Mouse (Mus musculus): ENCODE measurements around the gene Pla2g4e. TPM values are rescaled to one million over a fixed set of nuclear protein-coding genes. Genes with fewer than 3 reads are reported as not detected.

Gene Pla2g4e
- polyA plus RNA-seq, 1 experiment from 2014 or later, result not detected

DNA sequence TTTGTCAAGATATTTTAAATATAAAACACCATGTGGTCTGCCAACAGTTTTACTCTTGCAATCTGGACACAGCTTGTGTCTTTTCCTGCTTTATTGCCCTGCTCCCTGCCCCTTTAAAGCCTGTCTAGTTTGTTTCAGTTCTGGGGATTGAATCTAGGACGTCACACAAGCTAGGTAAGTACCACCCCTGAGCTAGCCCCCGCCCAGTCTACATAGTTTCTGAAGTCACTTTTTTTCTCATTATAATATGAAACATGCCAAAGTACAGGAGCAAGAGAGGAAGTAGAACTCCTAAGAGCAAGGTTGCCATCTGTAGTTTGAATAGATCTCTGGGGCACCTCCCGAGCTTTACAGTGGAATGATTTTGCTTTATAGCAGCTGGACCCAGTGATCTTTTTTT is 94.6 kb downstream of the Pla2g4e start:
- H3K4me3 ChIP-seq (ENCODE audit: low read depth, low read length), result no peak overlapping the region
- WGBS, result 79% methylated on average over 3 of the region's 3 CpGs
- no peak overlapping the region for H3K27ac ChIP-seq (replicated peaks; ENCODE audit: low read depth, low read length)
- DNase-seq (ENCODE audit: low spot score) (no peak), ATAC-seq (replicated peaks; ENCODE audit: insufficient number of reproducible peaks, low FRiP score, low TSS enrichment, low read depth) (no peak)
- H3K36me3 ChIP-seq (replicated peaks; ENCODE audit: control insufficient read depth, insufficient read depth, low read depth, low read length), result no peaks in the 10 kb centered on the region
- H3K9ac ChIP-seq (replicated peaks; ENCODE audit: low read length), result no peak overlapping the region
- H3K4me1 ChIP-seq (ENCODE audit: control insufficient read depth, insufficient read depth, low read length), result no peaks in the 10 kb centered on the region
- no peaks in the 10 kb centered on the region for H3K9me3 ChIP-seq (replicated peaks; ENCODE audit: control insufficient read depth, low read length)
- no peak overlapping the region for H3K4me2 ChIP-seq (ENCODE audit: low read depth, low read length)
- no peaks in the 10 kb centered on the region for H3K27me3 ChIP-seq (ENCODE audit: control insufficient read depth, insufficient read depth, low read length)

DNA sequence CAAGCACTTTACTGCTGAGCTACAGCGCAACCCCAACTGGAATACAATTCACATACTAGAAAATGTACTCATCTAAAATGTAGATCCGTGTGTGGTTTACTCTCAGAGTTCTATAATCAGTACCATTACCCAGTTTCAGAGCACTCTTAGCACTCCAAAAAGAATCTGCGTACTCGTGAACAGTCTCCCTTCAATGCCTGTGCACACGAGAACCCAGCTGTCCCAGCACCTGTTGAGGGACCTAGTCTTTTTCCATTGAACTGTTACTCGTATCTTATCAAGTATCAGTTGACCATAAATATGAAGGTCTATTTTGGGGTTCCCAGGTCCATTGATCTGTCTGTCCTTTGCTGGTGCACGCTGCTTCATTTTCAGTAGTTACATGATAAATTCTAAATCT is 95.5 kb downstream of the Pla2g4e start:
- WGBS, result 87% methylated on average over 7 of the region's 7 CpGs
- no peak overlapping the region for H3K27ac ChIP-seq (replicated peaks; ENCODE audit: low read depth, low read length)
- no peaks in the 10 kb centered on the region for H3K36me3 ChIP-seq (replicated peaks; ENCODE audit: control insufficient read depth, insufficient read depth, low read depth, low read length)
- DNase-seq (ENCODE audit: low spot score), result no peak
- no peaks in the 10 kb centered on the region for H3K9me3 ChIP-seq (replicated peaks; ENCODE audit: control insufficient read depth, low read length)
- H3K27me3 ChIP-seq (ENCODE audit: control insufficient read depth, insufficient read depth, low read length), result no peaks in the 10 kb centered on the region
- H3K4me2 ChIP-seq (ENCODE audit: low read depth, low read length), result no peak overlapping the region
- no peak overlapping the region for H3K9ac ChIP-seq (replicated peaks; ENCODE audit: low read length)
- H3K4me1 ChIP-seq (ENCODE audit: control insufficient read depth, insufficient read depth, low read length), result no peaks in the 10 kb centered on the region
- no peak for ATAC-seq (replicated peaks; ENCODE audit: insufficient number of reproducible peaks, low FRiP score, low TSS enrichment, low read depth)
- H3K4me3 ChIP-seq (ENCODE audit: low read depth, low read length), result no peak overlapping the region

DNA sequence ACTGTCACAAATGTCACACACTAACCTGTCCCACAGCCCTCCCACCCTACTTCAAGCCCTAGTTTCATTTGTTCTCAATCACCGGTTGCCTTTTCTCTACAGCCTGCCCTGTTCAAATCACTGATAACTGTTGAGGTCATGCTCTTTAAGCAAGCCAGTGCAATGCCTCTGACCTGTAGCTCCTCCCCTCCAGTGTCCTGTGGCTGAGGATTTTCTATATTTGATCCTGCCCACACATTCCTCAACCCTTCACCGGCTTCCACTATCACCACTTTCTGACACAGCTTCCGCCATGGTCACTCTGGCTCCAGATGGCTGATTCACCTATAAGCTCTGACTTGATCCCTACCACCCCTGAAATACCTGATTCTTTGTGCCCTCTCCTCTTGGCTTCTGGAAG is 97.1 kb downstream of the Pla2g4e start:
- Histone ChIP-seq H3K27ac (replicated peaks; ENCODE audit: low read depth, low read length) (no peak overlapping the region), H3K9ac (replicated peaks; ENCODE audit: low read length) (no peak overlapping the region), H3K4me1 (ENCODE audit: control insufficient read depth, insufficient read depth, low read length) (no peaks in the 10 kb centered on the region), H3K4me3 (ENCODE audit: low read depth, low read length) (no peak overlapping the region), H3K4me2 (ENCODE audit: low read depth, low read length) (no peak overlapping the region), H3K36me3 (replicated peaks; ENCODE audit: control insufficient read depth, insufficient read depth, low read depth, low read length) (no peaks in the 10 kb centered on the region), H3K27me3 (ENCODE audit: control insufficient read depth, insufficient read depth, low read length) (no peaks in the 10 kb centered on the region), H3K9me3 (replicated peaks; ENCODE audit: control insufficient read depth, low read length) (no peaks in the 10 kb centered on the region)
- no peak for DNase-seq (ENCODE audit: low spot score)
- WGBS, result 72% methylated on average over 3 of the region's 3 CpGs
- ATAC-seq (replicated peaks; ENCODE audit: insufficient number of reproducible peaks, low FRiP score, low TSS enrichment, low read depth), result no peak

DNA sequence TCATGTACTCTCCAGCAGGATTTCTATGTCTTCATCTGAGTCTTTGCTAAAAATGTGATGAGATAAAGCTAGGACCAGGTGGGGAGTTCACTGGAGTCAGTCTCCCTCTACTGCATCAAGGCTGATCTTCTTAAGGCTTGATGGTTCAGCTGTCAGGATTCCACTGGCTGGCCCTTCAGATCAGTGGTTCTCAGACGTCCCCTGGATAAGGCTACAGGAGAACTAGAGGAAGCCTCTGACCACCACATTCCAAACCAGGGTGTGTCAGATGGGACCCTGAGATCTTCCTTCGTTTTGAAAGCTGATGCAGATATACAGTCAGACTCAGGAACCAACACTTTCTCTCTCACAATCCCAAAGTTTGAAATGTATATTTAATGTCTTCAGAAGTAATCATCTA is 97.8 kb downstream of the Pla2g4e start:
- no peak overlapping the region for H3K4me3 ChIP-seq (ENCODE audit: low read depth, low read length)
- H3K27ac ChIP-seq (replicated peaks; ENCODE audit: low read depth, low read length), result no peak overlapping the region
- H3K27me3 ChIP-seq (ENCODE audit: control insufficient read depth, insufficient read depth, low read length), result no peaks in the 10 kb centered on the region
- no peaks in the 10 kb centered on the region for H3K4me1 ChIP-seq (ENCODE audit: control insufficient read depth, insufficient read depth, low read length)
- no peaks in the 10 kb centered on the region for H3K36me3 ChIP-seq (replicated peaks; ENCODE audit: control insufficient read depth, insufficient read depth, low read depth, low read length)
- ATAC-seq (replicated peaks; ENCODE audit: insufficient number of reproducible peaks, low FRiP score, low TSS enrichment, low read depth) (no peak), DNase-seq (ENCODE audit: low spot score) (no peak)
- H3K9ac ChIP-seq (replicated peaks; ENCODE audit: low read length), result no peak overlapping the region
- H3K9me3 ChIP-seq (replicated peaks; ENCODE audit: control insufficient read depth, low read length), result no peaks in the 10 kb centered on the region
- H3K4me2 ChIP-seq (ENCODE audit: low read depth, low read length), result no peak overlapping the region
- 53% methylated on average over 2 of the region's 2 CpGs for WGBS

DNA sequence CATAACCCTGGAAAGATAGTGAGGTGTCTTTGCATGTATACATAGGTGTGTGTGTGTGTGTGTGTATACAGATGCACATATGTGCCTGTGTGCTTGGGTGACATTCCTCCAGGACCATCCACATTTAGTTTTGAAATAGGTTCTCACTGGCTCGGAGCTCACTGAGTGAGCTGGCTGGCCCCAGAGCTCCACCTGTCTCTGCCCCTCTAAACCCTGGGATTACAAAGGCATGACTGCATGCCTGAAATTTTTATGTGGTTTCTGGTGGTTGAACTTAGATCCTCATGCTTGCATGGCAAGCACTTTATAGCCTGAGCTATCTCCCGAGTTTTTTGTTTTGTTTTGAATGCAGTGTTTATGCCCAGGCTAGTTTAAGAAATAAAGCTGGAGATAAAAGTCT is 98.6 kb downstream of the Pla2g4e start:
- Histone ChIP-seq H3K27ac (replicated peaks; ENCODE audit: low read depth, low read length) (no peak overlapping the region), H3K4me3 (ENCODE audit: low read depth, low read length) (no peak overlapping the region), H3K36me3 (replicated peaks; ENCODE audit: control insufficient read depth, insufficient read depth, low read depth, low read length) (no peaks in the 10 kb centered on the region), H3K4me2 (ENCODE audit: low read depth, low read length) (no peak overlapping the region), H3K9ac (replicated peaks; ENCODE audit: low read length) (no peak overlapping the region), H3K9me3 (replicated peaks; ENCODE audit: control insufficient read depth, low read length) (no peaks in the 10 kb centered on the region), H3K27me3 (ENCODE audit: control insufficient read depth, insufficient read depth, low read length) (no peaks in the 10 kb centered on the region), H3K4me1 (ENCODE audit: control insufficient read depth, insufficient read depth, low read length) (no peaks in the 10 kb centered on the region)
- ATAC-seq (replicated peaks; ENCODE audit: insufficient number of reproducible peaks, low FRiP score, low TSS enrichment, low read depth) (no peak), DNase-seq (ENCODE audit: low spot score) (no peak)
- WGBS, result 79% methylated on average over 2 of the region's 2 CpGs

DNA sequence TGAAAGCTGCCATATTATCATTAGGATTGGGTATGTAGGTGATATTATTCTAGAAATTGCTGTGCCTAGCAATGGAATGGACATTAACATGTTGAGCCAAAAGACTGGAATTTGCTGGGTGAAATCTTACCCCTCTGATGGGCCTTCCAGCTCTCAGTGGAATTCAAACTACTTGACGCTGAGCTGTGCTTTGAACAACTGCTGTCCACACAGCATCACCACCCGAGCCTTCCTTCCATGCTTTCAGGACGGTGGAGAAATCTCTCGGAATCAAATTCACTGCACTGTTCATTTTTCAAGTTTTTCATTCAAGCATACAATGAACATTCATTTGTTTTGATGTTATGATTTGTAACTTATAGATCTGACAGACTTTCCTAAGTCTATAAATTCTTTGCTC is 100.7 kb downstream of the Pla2g4e start:
- Histone ChIP-seq H3K27ac (replicated peaks; ENCODE audit: low read depth, low read length) (no peak overlapping the region), H3K9me3 (replicated peaks; ENCODE audit: control insufficient read depth, low read length) (no peaks in the 10 kb centered on the region), H3K4me3 (ENCODE audit: low read depth, low read length) (no peak overlapping the region), H3K27me3 (ENCODE audit: control insufficient read depth, insufficient read depth, low read length) (no peaks in the 10 kb centered on the region), H3K4me1 (ENCODE audit: control insufficient read depth, insufficient read depth, low read length) (no peaks in the 10 kb centered on the region), H3K4me2 (ENCODE audit: low read depth, low read length) (no peak overlapping the region), H3K36me3 (replicated peaks; ENCODE audit: control insufficient read depth, insufficient read depth, low read depth, low read length) (no peaks in the 10 kb centered on the region), H3K9ac (replicated peaks; ENCODE audit: low read length) (no peak overlapping the region)
- 83% methylated on average over 4 of the region's 4 CpGs for WGBS
- ATAC-seq (replicated peaks; ENCODE audit: insufficient number of reproducible peaks, low FRiP score, low TSS enrichment, low read depth), result no peak
- no peak for DNase-seq (ENCODE audit: low spot score)

DNA sequence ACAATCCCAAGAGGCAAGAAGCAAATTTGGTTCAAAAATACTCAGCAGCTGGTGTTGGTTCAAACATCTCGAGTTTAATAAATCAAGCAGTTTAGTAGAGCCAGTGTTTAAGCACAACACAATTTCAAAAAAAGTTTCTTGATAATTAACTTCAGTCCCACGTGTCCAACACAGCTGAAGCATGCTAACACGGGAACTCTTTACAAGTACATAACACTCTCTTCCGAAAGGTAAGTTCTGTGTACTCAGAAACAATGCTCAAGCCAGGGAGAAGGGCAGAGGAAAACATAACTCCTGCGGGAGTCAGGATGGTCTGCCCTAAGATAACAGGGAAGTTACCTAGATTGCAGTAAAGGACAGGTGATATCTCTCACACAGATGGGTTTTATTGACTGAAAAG is 102.8 kb downstream of the Pla2g4e start:
- no peaks in the 10 kb centered on the region for H3K36me3 ChIP-seq (replicated peaks; ENCODE audit: control insufficient read depth, insufficient read depth, low read depth, low read length)
- no peak overlapping the region for H3K9ac ChIP-seq (replicated peaks; ENCODE audit: low read length)
- no peaks in the 10 kb centered on the region for H3K27me3 ChIP-seq (ENCODE audit: control insufficient read depth, insufficient read depth, low read length)
- H3K4me2 ChIP-seq (ENCODE audit: low read depth, low read length), result no peak overlapping the region
- no peak for DNase-seq (ENCODE audit: low spot score)
- no peaks in the 10 kb centered on the region for H3K4me1 ChIP-seq (ENCODE audit: control insufficient read depth, insufficient read depth, low read length)
- ATAC-seq (replicated peaks; ENCODE audit: insufficient number of reproducible peaks, low FRiP score, low TSS enrichment, low read depth), result no peak
- no peak overlapping the region for H3K27ac ChIP-seq (replicated peaks; ENCODE audit: low read depth, low read length)
- WGBS, result 86% methylated on average over 5 of the region's 5 CpGs
- H3K9me3 ChIP-seq (replicated peaks; ENCODE audit: control insufficient read depth, low read length), result no peaks in the 10 kb centered on the region
- no peak overlapping the region for H3K4me3 ChIP-seq (ENCODE audit: low read depth, low read length)

DNA sequence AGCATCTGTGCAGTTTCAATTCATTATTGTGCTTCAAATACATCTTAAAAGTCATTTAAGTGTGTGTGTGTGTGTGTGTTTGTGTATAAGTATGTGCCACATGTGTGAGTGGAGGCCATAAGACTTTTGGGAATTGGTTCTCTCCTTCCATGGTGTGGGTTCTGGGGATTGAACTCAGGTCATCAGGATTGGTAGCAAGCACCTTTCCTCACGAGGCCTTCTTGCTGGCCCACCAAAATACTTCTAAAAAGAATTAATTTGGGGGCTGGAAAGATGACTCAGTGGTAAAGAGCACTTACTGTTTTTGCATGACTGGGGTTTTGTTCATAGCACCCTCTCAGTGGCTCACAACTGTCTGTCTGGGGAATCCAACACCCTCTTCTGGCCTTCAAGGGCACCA is 103.5 kb downstream of the Pla2g4e start:
- Histone ChIP-seq H3K4me1 (ENCODE audit: control insufficient read depth, insufficient read depth, low read length) (no peaks in the 10 kb centered on the region), H3K27ac (replicated peaks; ENCODE audit: low read depth, low read length) (no peak overlapping the region), H3K4me3 (ENCODE audit: low read depth, low read length) (no peak overlapping the region), H3K36me3 (replicated peaks; ENCODE audit: control insufficient read depth, insufficient read depth, low read depth, low read length) (no peaks in the 10 kb centered on the region), H3K9ac (replicated peaks; ENCODE audit: low read length) (no peak overlapping the region), H3K4me2 (ENCODE audit: low read depth, low read length) (no peak overlapping the region), H3K27me3 (ENCODE audit: control insufficient read depth, insufficient read depth, low read length) (no peaks in the 10 kb centered on the region), H3K9me3 (replicated peaks; ENCODE audit: control insufficient read depth, low read length) (no peaks in the 10 kb centered on the region)
- DNase-seq (ENCODE audit: low spot score) (no peak), ATAC-seq (replicated peaks; ENCODE audit: insufficient number of reproducible peaks, low FRiP score, low TSS enrichment, low read depth) (no peak)
- WGBS, result 63% methylated on average over 1 of the region's 1 CpGs

DNA sequence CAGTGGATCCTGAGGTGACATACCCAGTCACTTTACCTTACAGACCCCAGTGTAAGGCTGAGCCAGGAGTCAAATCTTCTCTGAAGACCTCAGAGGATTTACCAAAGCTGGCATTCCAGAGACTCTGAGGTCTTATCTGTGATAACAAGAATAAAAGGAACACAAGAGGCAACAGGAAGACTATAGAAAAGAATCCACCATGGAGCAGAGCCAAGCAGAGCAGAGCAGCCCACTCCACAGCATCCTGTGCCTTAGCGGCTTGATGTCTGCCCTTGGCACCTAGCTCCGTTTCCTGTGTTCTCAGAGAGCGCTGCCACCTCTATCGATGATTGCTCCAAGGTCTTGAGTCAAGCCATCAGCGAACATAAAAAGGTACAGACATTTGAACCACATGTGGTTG is 104.8 kb downstream of the Pla2g4e start:
- 77% methylated on average over 5 of the region's 5 CpGs for WGBS

More for the DNA sequence above, 104.8 kb downstream of the Pla2g4e start:
- Histone ChIP-seq H3K4me1 (ENCODE audit: control insufficient read depth, insufficient read depth, low read length) (no peaks in the 10 kb centered on the region), H3K36me3 (replicated peaks; ENCODE audit: control insufficient read depth, insufficient read depth, low read depth, low read length) (no peaks in the 10 kb centered on the region), H3K27me3 (ENCODE audit: control insufficient read depth, insufficient read depth, low read length) (no peaks in the 10 kb centered on the region), H3K27ac (replicated peaks; ENCODE audit: low read depth, low read length) (no peak overlapping the region), H3K9ac (replicated peaks; ENCODE audit: low read length) (no peak overlapping the region), H3K4me3 (ENCODE audit: low read depth, low read length) (no peak overlapping the region), H3K9me3 (replicated peaks; ENCODE audit: control insufficient read depth, low read length) (no peaks in the 10 kb centered on the region), H3K4me2 (ENCODE audit: low read depth, low read length) (no peak overlapping the region)
- ATAC-seq (replicated peaks; ENCODE audit: insufficient number of reproducible peaks, low FRiP score, low TSS enrichment, low read depth) (no peak), DNase-seq (ENCODE audit: low spot score) (no peak)

Measured in embryonic facial prominence, embryonic 11.5 days (tissue).